Mouse (Mus musculus): ENCODE measurements around the gene Pdzd8.

GRCm38 (mm10) chr19:59357878-59358277, 12.3 kb upstream of the Pdzd8 start:
- no peak for TF ChIP-seq CTCF (conservative IDR thresholded peaks at IDR 0.05; ENCODE audit: low read length)
- TF ChIP-seq POU5F1 (IDR thresholded peaks at IDR 0.05; ENCODE audit: borderline replicate concordance, low read length) = no peak
